Mouse (Mus musculus) ovary, adult 18-20 months (tissue): ENCODE measurements around the gene Lypd3.
"Not testable (repeated sequence)": the region's sequence is repeated elsewhere in the genome, so short reads cannot be mapped to it uniquely, and the experiment has no call there.

Experiments used
- DNase-seq: peaks from one replicate; pipeline ENCODE4 v3.0.0; 2022; ENCODE audit warnings: low spot score, mixed read lengths

The Lypd3 gene

GRCm38 (mm10) chr7:24662575-24662974, 26.2 kb downstream of the Lypd3 start:
- no peak for DNase-seq

- DNase-seq: no peak
Observed at GRCm38 (mm10) chr7:24664301-24664700, 28.0 kb downstream of the Lypd3 start.

GRCm38 (mm10) chr7:24664959-24665358, 28.6 kb downstream of the Lypd3 start:
- no peak for DNase-seq

- DNase-seq: no peak
Observed at GRCm38 (mm10) chr7:24671944-24672439, 35.6 kb downstream of the Lypd3 start.

- no peak for DNase-seq
Observed at GRCm38 (mm10) chr7:24676575-24676974, 40.2 kb downstream of the Lypd3 start, which contains the start of gene Tex101. Gene Tex101 (minus strand): TSS chr7:24676675.

GRCm38 (mm10) chr7:24684121-24684520, 47.8 kb downstream of the Lypd3 start:
- not testable (repeated sequence) for DNase-seq

GRCm38 (mm10) chr7:24687519-24687918, 51.2 kb downstream of the Lypd3 start:
- DNase-seq: not testable (repeated sequence)
